In the genomic region with DNA sequence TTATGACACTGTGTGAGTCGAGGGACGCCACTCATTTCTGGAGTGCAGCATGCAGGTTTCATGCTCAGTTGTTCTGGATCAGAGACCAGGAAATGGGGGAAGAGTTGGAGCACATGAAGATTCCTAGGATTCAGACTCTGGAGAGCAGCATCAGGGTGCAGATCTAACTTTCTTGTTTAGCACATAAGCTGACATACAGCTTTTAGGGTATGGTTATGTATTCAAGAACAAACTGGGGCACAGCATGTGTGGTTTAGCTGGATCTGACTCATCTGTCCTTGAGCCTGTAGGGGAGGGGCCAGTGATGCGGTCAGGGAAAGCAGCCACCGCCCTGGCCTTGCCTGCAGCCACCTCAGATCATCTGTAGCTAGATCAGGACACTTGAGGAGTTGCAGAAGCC, we compare ENCODE assay signal across 10 mouse cellular contexts. TPM values are rescaled to one million over a fixed set of nuclear protein-coding genes. Genes with fewer than 3 reads are reported as not detected.
A peak's percentile ranks its signal among the peaks of the same experiment; 100 is the strongest.
DNase-seq lines count a peak whose midpoint lies in the region; ATAC-seq and TF ChIP-seq lines count a peak whose summit lies in the region.
"Had no signal": no experiment of that assay in that cellular context is flagged by ENCODE, and none has a peak within 500 bp of the region (broad histone marks: within the 10 kb centered on the region; RNA-seq: fewer than 3 reads in every experiment).

No protein-coding gene starts in this region.

- H3K9ac ChIP-seq in liver, embryonic 11.5 days (ENCODE audit: low read depth, low read length): no peak overlapping the region

- peaks cover 32% of the 10 kb centered on the region for H3K4me1 ChIP-seq in liver, embryonic 11.5 days (replicated peaks; ENCODE audit: control insufficient read depth, insufficient read depth, low read length)
- peaks cover 5% of the 10 kb centered on the region for H3K4me1 ChIP-seq in olfactory bulb, adult 2 months (ENCODE audit: control insufficient read depth, insufficient read depth, low read length)

- no peaks in the 10 kb centered on the region for H3K9me3 ChIP-seq in liver, embryonic 11.5 days (ENCODE audit: control insufficient read depth, low read length)

- H3K4me2 ChIP-seq in liver, embryonic 11.5 days: peak overlapping the region; percentile 5; the same call in 1 of the 2 replicates

- TF ChIP-seq CTCF in olfactory bulb, adult 2 months (IDR thresholded peaks at IDR 0.05; ENCODE audit: insufficient read depth, low read depth, low read length): no peak

- H3K4me3 ChIP-seq in liver, embryonic 11.5 days (ENCODE audit: low read depth, low read length): no peak overlapping the region
- H3K4me3 ChIP-seq in olfactory bulb, adult 2 months (ENCODE audit: insufficient read depth, low read depth, low read length): no peak overlapping the region

- H3K27me3 ChIP-seq in liver, embryonic 11.5 days (replicated peaks; ENCODE audit: control insufficient read depth, insufficient read depth, low read length): no peaks in the 10 kb centered on the region

- ATAC-seq in liver, embryonic 11.5 days (replicated peaks; ENCODE audit: low FRiP score): peak; percentile 69
- ATAC-seq: inflammation-experienced regulatory T-cells, adult 6 months had no signal

- H3K27ac ChIP-seq in liver, embryonic 11.5 days (ENCODE audit: low read depth, low read length): no peak overlapping the region
- peak overlapping the region; percentile 13; the same call in 1 of the 2 replicates for H3K27ac ChIP-seq in olfactory bulb, adult 2 months (ENCODE audit: insufficient read depth, low read depth, low read length)

- 42% methylated on average over 4 of the region's 4 CpGs for WGBS in liver, embryonic 11.5 days
- 84% methylated on average over 4 of the region's 4 CpGs for WGBS in olfactory bulb, adult 2 months

- H3K36me3 ChIP-seq in liver, embryonic 11.5 days (ENCODE audit: control insufficient read depth, insufficient read depth, low read length): no peaks in the 10 kb centered on the region; the same call in 1 of the 2 replicates

- no peak for TF ChIP-seq POLR2A in olfactory bulb, adult 2 months (IDR thresholded peaks at IDR 0.05; ENCODE audit: insufficient read depth, low read depth, low read length)

- peak; percentile 46 for DNase-seq in ovary, postnatal 36 days (ENCODE audit: low spot score)
- no peak for DNase-seq in ovary, postnatal 14 days (ENCODE audit: low spot score)
- peak; percentile 85 for DNase-seq in adrenal gland, postnatal 14 days
- DNase-seq in liver, embryonic 11.5 days (ENCODE audit: low spot score): no peak
- no peak for DNase-seq in cerebellum, postnatal 10 days
- no peak for DNase-seq in cerebellum, adult 9-11 months
- no peak for DNase-seq in cerebellum, adult 9-10 months
- DNase-seq: midbrain, embryonic 14.5 days had no signal

RNA-seq across cellular contexts. Expression of a gene that starts 12.9 kb away (rescaled TPM):
- 6.9 and 9.3 TPM in 2 replicates for total RNA-seq in adrenal gland, postnatal 14 days (2021)
- polyA plus RNA-seq in liver, embryonic 11.5 days (2014; fragmentation: Nextera tagmentation; extraction: Ambion mirVana): 9.4 and 11.7 TPM in 2 replicates
- not detected in 2 replicates for polyA plus RNA-seq in olfactory bulb, adult 2 months (2012; ENCODE audit: insufficient read depth, insufficient read length, low replicate concordance, missing spikeins)

RNA-seq across cellular contexts. Expression of a gene that starts 13.5 kb away (rescaled TPM):
- 32.0 and 42.4 TPM in 2 replicates for total RNA-seq in adrenal gland, postnatal 14 days (2021)
- polyA plus RNA-seq in liver, embryonic 11.5 days (2014; fragmentation: Nextera tagmentation; extraction: Ambion mirVana): 17.5 and 18.6 TPM in 2 replicates
- polyA plus RNA-seq in olfactory bulb, adult 2 months (2012; ENCODE audit: insufficient read depth, insufficient read length, low replicate concordance, missing spikeins): 160 and 427 TPM in 2 replicates

Comparison
In these comparisons a context has a peak if more than half of its experiments do, and no peak if none do; other contexts are left out.
1. DNase-seq: peak in ovary, postnatal 36 days (single experiment) and adrenal gland, postnatal 14 days (single experiment); none in ovary, postnatal 14 days (single experiment), liver, embryonic 11.5 days (single experiment), cerebellum, postnatal 10 days (0 of 2), cerebellum, adult 9-11 months (single experiment) and cerebellum, adult 9-10 months (single experiment).
2. RNA of a gene that starts 12.9 kb away (polyA plus RNA-seq): 9.4 to 11.7 TPM in liver, embryonic 11.5 days; not detected in olfactory bulb, adult 2 months; every median in the first group is over 10 times any median in the second.